Mouse (Mus musculus) bone marrow macrophage, adult 2 months (primary cell): ENCODE results near the gene Mrpl23. TPM values are rescaled to one million over a fixed set of nuclear protein-coding genes. Genes with fewer than 3 reads are reported as not detected.

Source experiments
- H3K27ac ChIP-seq: 2 replicates; pipeline ENCODE4 v1.5.1; 2012; ENCODE audit warnings: low read depth, low read length; ENCODE audit not compliant: insufficient read depth
- H3K4me1 ChIP-seq: 2 replicates; pipeline ENCODE4 v1.6.1; 2012; ENCODE audit warnings: low read length; ENCODE audit not compliant: control insufficient read depth, insufficient read depth
- H3K4me3 ChIP-seq: 2 replicates; pipeline ENCODE4 v1.5.1; 2012; ENCODE audit warnings: mild to moderate bottlenecking, low read length, moderate library complexity; ENCODE audit not compliant: insufficient read depth
- CTCF ChIP-seq: IDR thresholded peaks from 2 replicates; pipeline ENCODE4 v1.5.1; 2012; ENCODE audit warnings: low read depth, mild to moderate bottlenecking, low read length, moderate library complexity
- POLR2A ChIP-seq: IDR thresholded peaks from 2 replicates; pipeline ENCODE4 v1.6.1; 2012; ENCODE audit warnings: mild to moderate bottlenecking, low read depth, low read length, borderline replicate concordance
- polyA plus RNA-seq: library from polyadenylated mRNA; stranded (reverse); fragments of >200 nt; gene quantifications from 2 replicates; pipeline ENCODE4 v1.2.4, GENCODE M21; 2012; ENCODE audit not compliant: missing spikeins, insufficient read depth, insufficient read length

The Mrpl23 gene
- polyA plus RNA-seq, 1 experiment: 27.2 TPM

DNA sequence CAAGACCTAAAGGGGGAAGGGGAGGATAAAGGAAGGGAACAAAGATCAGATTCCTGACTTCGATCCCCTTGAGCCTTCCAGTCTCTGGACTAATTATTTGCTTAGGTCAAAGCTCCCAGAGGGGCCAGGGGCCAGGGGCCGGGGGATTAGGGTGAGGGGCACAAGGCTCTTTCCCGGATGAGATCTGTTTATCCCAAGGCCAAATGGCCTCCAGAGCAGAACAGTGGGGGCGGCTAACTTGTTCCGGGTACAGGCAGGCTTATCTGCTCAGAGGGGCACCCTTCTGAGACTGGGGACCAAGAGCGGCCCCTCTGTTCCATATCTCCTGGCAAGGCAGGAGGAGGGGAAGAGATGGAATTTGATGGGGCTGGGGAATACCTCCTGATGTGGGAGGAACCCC lies 25.2 kb downstream of the Mrpl23 start:
- no peaks in the 10 kb centered on the region for H3K4me1 ChIP-seq
- no peak overlapping the region for H3K4me3 ChIP-seq
- H3K27ac ChIP-seq: no peak overlapping the region
- TF ChIP-seq CTCF (no peak), POLR2A (no peak)

DNA sequence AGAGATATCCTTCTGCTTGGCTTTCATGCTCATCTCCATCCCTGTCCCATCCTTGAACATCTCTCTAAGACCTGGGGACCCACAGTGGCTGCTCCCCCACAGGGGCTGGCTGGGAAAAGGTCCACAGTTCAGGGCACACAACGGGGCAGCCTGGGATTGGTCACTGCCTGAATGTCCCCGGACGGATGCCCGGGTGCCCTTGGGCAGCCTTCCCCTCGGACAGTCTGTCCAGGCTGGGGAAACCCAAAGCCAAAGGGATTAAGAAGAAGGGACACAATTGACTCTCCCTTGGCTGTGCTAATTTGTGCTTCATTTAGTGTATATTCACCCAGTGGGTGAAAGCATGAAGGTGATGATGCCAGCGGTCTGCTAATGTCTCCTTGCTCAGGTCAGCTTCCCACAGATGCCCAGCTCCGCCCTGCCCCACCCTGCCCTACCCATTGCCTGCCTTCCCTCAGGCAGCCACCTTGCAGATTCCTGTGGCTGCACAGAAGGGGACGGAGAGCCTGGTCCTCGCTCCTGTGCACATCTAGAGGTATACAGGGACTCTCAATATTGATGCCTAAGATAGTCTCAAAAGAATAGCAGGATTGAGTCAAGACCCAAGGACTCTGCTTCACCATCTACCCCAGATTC lies 26.1 kb downstream of the Mrpl23 start:
- no peaks in the 10 kb centered on the region for H3K4me1 ChIP-seq
- no peak overlapping the region for H3K4me3 ChIP-seq
- H3K27ac ChIP-seq: no peak overlapping the region
- TF ChIP-seq CTCF (no peak), POLR2A (no peak)

DNA sequence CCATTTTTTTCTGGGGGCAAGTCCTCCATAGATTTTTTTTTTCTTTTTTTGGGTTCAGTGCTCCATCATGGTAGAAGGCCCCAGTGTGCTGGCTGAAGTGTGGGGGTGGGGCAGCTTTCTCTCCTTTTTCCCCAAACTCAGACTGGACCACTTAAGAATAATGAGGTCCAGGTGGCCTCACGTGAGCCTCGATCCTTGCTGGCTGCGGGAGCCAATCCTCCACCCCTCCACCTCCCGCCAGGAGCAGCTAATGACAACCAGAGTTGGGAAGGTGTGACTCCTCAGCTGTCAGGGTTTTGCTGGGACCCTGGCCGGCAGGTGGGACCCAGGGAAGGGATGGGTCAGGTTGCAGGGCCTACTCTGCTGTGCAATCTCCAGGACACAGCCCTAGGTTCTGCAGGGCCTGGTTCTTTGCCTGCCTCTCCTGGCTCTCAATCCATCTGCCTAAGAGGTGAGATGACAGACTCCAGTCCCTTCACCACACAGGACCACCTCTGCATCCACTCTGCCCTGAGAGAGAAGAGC lies 27.2 kb downstream of the Mrpl23 start:
- TF ChIP-seq CTCF: no peak
- TF ChIP-seq POLR2A: no peak
- Histone ChIP-seq H3K4me1 (no peaks in the 10 kb centered on the region), H3K27ac (no peak overlapping the region), H3K4me3 (no peak overlapping the region)

DNA sequence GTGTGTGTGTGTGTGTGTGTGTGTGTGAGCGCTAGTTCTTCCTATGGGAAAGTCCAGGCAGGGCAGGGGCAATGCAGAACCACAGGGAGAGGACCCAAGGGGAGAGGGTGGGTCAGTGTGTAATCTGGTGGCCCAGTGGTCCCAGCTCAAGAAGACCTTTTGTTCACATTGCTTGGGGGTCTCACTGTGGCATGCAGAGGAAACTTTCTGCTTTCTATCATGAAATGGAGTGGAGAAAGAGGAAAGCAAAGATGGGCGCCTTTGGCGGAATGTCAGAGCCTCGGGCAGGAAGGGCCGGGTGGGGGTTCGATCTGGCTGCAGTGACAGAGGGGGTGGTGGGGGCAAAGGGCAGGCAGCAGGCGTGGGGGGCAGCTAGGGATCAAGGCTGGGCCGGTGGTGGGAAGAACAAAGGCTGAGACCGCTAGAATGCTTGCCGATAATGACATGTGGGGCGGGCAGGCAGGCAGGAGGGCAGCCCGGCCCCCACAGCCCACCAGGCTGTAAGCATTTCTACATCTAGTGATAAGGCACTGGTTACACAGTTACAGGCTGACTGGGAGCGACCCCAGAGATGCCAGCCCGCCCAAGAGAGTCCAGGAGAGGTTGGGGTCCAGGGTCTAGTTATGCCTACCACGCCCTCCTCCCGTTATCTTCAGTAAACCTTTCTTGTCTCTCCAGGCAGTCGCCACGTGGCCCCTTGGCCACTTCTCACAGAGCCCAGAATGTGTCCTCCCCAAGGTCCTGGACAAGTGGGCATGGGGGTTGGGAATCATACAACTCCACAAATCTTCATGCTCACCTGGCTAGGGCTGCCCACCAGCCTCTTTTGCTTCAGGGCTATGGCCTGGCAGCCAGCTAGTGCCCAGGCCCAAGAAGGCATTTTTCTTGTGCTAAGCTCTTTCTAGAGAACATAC lies 28.7 kb downstream of the Mrpl23 start:
- H3K4me1 ChIP-seq: no peaks in the 10 kb centered on the region
- H3K27ac ChIP-seq: no peak overlapping the region
- H3K4me3 ChIP-seq: no peak overlapping the region
- no peak for TF ChIP-seq CTCF
- no peak for TF ChIP-seq POLR2A

DNA sequence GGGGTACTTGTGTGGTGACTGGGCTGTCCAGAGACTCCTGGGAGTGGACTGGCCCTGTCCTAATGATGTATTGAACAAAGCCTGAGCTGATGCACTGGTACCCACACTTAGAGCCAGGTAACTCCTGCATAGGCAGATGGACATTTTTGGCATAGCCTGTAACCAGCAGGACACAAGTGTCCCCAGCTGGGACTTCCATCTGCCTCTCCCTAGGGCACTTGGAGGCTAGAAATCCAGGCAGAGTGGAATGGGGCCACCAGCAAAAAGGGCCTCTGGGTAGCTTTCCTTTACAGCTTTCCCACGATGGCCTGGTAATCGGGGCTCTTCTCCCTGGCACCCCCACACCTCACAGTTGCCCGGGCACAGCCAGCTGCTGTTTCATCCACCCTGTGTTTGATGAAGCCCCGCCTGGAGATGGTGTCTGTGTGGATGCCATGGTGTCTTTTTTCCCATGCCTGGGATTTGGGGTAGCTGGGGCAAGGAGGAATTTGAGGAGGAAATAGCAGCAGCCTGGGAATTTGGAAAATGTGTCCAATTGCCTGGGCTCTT lies 29.4 kb downstream of the Mrpl23 start:
- Histone ChIP-seq H3K27ac (no peak overlapping the region), H3K4me3 (no peak overlapping the region), H3K4me1 (peaks cover under 1% of the 10 kb centered on the region)
- TF ChIP-seq POLR2A (no peak), CTCF (no peak)

DNA sequence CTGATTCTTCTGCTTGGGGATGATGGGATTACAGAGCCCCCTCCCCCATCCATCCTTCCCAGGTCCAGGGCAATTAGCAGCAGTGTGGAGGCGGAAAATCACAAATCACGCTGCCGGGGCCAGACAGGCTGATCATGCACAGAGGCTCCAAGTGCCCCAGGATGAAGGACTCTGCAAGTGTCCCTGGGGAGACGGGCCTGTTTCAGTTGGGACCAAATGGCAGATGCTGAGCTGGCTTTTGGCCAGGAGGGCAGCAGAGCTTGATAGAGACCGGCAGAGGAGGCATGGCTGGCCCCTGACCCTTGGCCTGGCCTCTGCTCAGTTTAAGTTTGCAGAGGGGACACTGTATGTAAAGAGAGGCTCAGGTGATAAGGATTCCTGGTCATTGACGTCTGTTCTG lies 30.7 kb downstream of the Mrpl23 start:
- Histone ChIP-seq H3K4me1 (peaks cover 10% of the 10 kb centered on the region), H3K27ac (no peak overlapping the region), H3K4me3 (no peak overlapping the region)
- TF ChIP-seq CTCF (no peak), POLR2A (no peak)

DNA sequence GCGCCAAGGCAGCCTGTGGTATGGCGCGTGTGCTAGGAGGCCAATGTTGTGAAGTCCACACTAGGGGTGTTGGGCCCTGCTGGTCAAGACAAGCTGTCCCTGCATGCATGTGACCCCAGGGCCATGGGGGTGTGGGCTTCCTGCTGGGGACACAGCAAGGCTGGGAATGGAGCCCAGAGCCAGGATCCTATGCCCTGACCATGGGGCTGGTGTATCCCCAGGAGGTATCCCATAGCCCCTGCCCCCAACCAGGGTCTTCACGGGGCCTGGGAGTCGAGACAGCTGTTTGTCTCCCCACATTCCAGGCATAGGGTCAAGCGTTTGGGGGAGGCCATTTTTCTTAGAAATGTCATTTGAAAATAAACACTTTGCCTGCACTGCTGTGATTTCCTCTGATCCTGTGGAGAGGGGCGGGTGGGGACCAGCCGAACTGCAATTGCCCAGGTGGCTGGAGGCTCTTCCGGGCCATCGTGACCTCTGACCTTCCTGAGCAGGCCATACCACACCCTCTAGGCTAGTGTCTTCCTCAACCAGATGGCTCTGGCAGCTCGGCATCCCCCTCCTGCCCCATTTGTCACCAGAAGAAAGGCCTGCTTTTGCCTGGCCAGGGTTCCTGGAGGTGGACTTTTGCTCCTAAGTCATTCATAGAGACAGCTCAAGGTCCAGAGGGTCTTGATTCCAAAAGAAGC lies 32.6 kb downstream of the Mrpl23 start:
- H3K4me1 ChIP-seq: peaks cover 10% of the 10 kb centered on the region
- no peak overlapping the region for H3K4me3 ChIP-seq
- TF ChIP-seq POLR2A (no peak), CTCF (no peak)
- no peak overlapping the region for H3K27ac ChIP-seq

DNA sequence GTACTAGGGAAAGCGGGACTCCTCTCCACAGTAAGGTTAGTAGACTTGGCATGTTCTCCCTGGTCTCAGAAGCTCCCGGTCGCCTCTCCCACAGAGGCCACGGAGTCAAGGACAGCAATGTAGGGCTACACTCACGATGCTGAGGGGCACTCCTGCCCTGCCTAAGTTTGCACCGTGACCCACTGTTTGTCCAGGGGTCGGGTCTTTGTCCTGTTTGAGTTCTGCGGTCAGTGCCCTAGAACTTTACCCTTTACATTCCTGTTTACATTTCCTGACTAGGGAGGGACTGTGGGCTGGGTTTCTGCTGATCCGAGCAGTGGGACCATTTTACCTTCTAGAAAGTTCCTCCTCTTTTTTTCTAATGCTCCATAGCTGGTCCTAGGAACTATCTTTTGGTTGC lies 34.0 kb downstream of the Mrpl23 start:
- no peak for TF ChIP-seq POLR2A
- TF ChIP-seq CTCF: no peak
- H3K4me1 ChIP-seq: peaks cover 16% of the 10 kb centered on the region
- no peak overlapping the region for H3K4me3 ChIP-seq
- no peak overlapping the region for H3K27ac ChIP-seq

DNA sequence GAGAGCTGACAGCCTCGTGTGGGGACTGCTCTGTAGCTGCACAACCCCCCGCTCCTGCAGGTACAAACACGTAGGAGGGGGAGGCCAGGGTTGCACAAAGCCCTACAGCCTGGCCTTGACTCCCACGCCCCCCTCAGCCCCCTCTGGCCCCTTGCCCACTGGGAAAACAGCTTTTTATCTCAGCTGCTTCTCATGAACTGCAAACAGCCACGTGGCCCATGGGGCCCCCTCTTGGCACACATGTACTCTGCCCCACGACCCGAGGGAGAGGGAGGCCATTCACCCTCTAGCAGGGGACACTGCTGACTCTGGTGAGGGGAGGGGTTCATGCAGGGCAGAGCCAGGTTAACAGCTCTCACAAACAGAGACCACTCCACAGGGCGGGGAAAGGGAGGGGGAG lies 36.5 kb downstream of the Mrpl23 start:
- Histone ChIP-seq H3K4me1 (peaks cover 27% of the 10 kb centered on the region), H3K27ac (no peak overlapping the region), H3K4me3 (no peak overlapping the region)
- no peak for TF ChIP-seq POLR2A
- TF ChIP-seq CTCF: no peak

DNA sequence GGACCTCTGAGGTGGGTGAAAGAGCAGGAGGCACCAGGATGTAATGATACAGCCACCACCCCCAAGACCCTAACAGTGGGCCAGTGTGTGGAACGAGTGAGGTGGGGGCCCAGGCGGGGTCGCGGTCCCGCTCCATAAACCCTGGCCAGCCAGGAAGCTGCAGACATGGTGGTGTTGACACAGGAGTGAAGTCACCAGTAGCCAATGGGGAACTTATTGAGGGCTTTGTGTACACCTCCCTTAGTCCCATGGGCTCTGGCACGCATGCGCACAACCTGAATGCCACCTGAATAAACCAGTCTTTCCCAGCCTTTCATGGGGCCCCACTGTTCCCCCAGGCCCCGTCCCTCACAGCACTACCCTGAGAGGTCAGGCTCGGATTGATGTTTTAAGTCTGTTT lies 38.1 kb downstream of the Mrpl23 start:
- Histone ChIP-seq H3K4me1 (peaks cover 27% of the 10 kb centered on the region), H3K27ac (no peak overlapping the region), H3K4me3 (no peak overlapping the region)
- TF ChIP-seq POLR2A (no peak), CTCF (no peak)
